Mouse (Mus musculus): ENCODE results near the gene Arrdc3.

GRCm38 (mm10) chr13:80932816-80933402, 49.7 kb downstream of the Arrdc3 start:
- TF ChIP-seq CTCF (conservative IDR thresholded peaks at IDR 0.05; ENCODE audit: low read length) (no peak), POU5F1 (IDR thresholded peaks at IDR 0.05; ENCODE audit: borderline replicate concordance, low read length) (no peak)
